Mouse (Mus musculus): Measurements from ENCODE around the gene 4930558K02Rik. TPM values are rescaled to one million over a fixed set of nuclear protein-coding genes. Genes with fewer than 3 reads are reported as not detected.

The 4930558K02Rik gene
- total RNA-seq, 2 experiments from 2014 or later = not detected

- ATAC-seq (replicated peaks; ENCODE audit: poor library complexity, severe bottlenecking) = peak; percentile 64
Measured at GRCm38 (mm10) chr1:161999338-161999737, 19.9 kb upstream of the 4930558K02Rik start.

GRCm38 (mm10) chr1:161998781-161999180, 19.3 kb upstream of the 4930558K02Rik start:
- ATAC-seq (replicated peaks; ENCODE audit: poor library complexity, severe bottlenecking) = peak; percentile 83

GRCm38 (mm10) chr1:161992389-161992788, 13.0 kb upstream of the 4930558K02Rik start:
- peak; percentile 50 for ATAC-seq (replicated peaks; ENCODE audit: poor library complexity, severe bottlenecking)

GRCm38 (mm10) chr1:161991846-161992245, 12.4 kb upstream of the 4930558K02Rik start:
- no peak for ATAC-seq (replicated peaks; ENCODE audit: poor library complexity, severe bottlenecking)

GRCm38 (mm10) chr1:161990684-161991578, 11.5 kb upstream of the 4930558K02Rik start:
- ATAC-seq (replicated peaks; ENCODE audit: poor library complexity, severe bottlenecking) = no peak

GRCm38 (mm10) chr1:161983979-161984566, 4.6 kb upstream of the 4930558K02Rik start:
- ATAC-seq (replicated peaks; ENCODE audit: poor library complexity, severe bottlenecking) = no peak

GRCm38 (mm10) chr1:161983451-161983850, 4.0 kb upstream of the 4930558K02Rik start:
- ATAC-seq (replicated peaks; ENCODE audit: poor library complexity, severe bottlenecking) = no peak

GRCm38 (mm10) chr1:161980626-161981298, 1.3 kb upstream of the 4930558K02Rik start:
- no peak for ATAC-seq (replicated peaks; ENCODE audit: poor library complexity, severe bottlenecking)

GRCm38 (mm10) chr1:161980046-161980445, 610 bp upstream of the 4930558K02Rik start:
- no peak for ATAC-seq (replicated peaks; ENCODE audit: poor library complexity, severe bottlenecking)

GRCm38 (mm10) chr1:161978173-161978700, 1.2 kb downstream of the 4930558K02Rik start:
- no peak for ATAC-seq (replicated peaks; ENCODE audit: poor library complexity, severe bottlenecking)

- no peak for ATAC-seq (replicated peaks; ENCODE audit: poor library complexity, severe bottlenecking)
Measured at GRCm38 (mm10) chr1:161977331-161977730, 2.1 kb downstream of the 4930558K02Rik start.

GRCm38 (mm10) chr1:161976255-161977182, 2.9 kb downstream of the 4930558K02Rik start:
- peak; percentile 87 for ATAC-seq (replicated peaks; ENCODE audit: poor library complexity, severe bottlenecking)

- no peak for ATAC-seq (replicated peaks; ENCODE audit: poor library complexity, severe bottlenecking)
Measured at GRCm38 (mm10) chr1:161972233-161972632, 7.2 kb downstream of the 4930558K02Rik start.

- no peak for ATAC-seq (replicated peaks; ENCODE audit: poor library complexity, severe bottlenecking)
Measured at GRCm38 (mm10) chr1:161970874-161971273, 8.6 kb downstream of the 4930558K02Rik start.

GRCm38 (mm10) chr1:161968589-161969407, 10.6 kb downstream of the 4930558K02Rik start, which contains the start of gene Pigc:
TSS of gene Pigc (plus strand) at chr1:161969186.
- peak; percentile 99 for ATAC-seq (replicated peaks; ENCODE audit: poor library complexity, severe bottlenecking)

- no peak for ATAC-seq (replicated peaks; ENCODE audit: poor library complexity, severe bottlenecking)
Measured at GRCm38 (mm10) chr1:161967936-161968335, 11.5 kb downstream of the 4930558K02Rik start.

- ATAC-seq (replicated peaks; ENCODE audit: poor library complexity, severe bottlenecking) = peak; percentile 97
Measured at GRCm38 (mm10) chr1:161962465-161963377, 16.7 kb downstream of the 4930558K02Rik start.

Measured in granulocyte monocyte progenitor cell, adult 5-6 weeks (primary cell).